Mouse (Mus musculus) erythroblast, embryonic 14.5 days (primary cell): ENCODE measurements around the gene Exosc7. TPM values are rescaled to one million over a fixed set of nuclear protein-coding genes. Genes with fewer than 3 reads are reported as not detected.

Experiments
- H3K27me3 ChIP-seq: 2 replicates; pipeline ENCODE4 v1.6.1; 2012; ENCODE audit warnings: inconsistent platforms; ENCODE audit not compliant: control insufficient read depth
- H3K36me3 ChIP-seq: 2 replicates; pipeline ENCODE4 v1.6.1; 2012; ENCODE audit warnings: mild to moderate bottlenecking, inconsistent platforms; ENCODE audit not compliant: control insufficient read depth
- H3K4me1 ChIP-seq: 2 replicates; pipeline ENCODE4 v1.6.1; 2012; ENCODE audit warnings: inconsistent platforms; ENCODE audit not compliant: control insufficient read depth
- H3K4me3 ChIP-seq: replicated peaks from 2 replicates; pipeline ENCODE3; 2012; ENCODE audit warnings: moderate library complexity, mild to moderate bottlenecking, inconsistent platforms
- H3K9me3 ChIP-seq: 2 replicates; pipeline ENCODE4 v1.6.1; 2012; ENCODE audit warnings: low read length, inconsistent platforms, mixed read lengths; ENCODE audit not compliant: control insufficient read depth
- GATA1 ChIP-seq: IDR thresholded peaks from 2 replicates; pipeline ENCODE4 v1.6.1; 2012; ENCODE audit warnings: low read length, inconsistent platforms, mixed read lengths
- TAL1 ChIP-seq: IDR thresholded peaks from 3 replicates; pipeline ENCODE4 v1.6.1; 2012; ENCODE audit warnings: low read length, inconsistent platforms, mixed read lengths
- polyA plus RNA-seq: library from polyadenylated mRNA; stranded (reverse); fragments of >175 nt; gene quantifications from 2 replicates; pipeline ENCODE4 v1.2.3, GENCODE M21; 2012

Gene Exosc7
- polyA plus RNA-seq, 1 experiment: 0.53 TPM

DNA sequence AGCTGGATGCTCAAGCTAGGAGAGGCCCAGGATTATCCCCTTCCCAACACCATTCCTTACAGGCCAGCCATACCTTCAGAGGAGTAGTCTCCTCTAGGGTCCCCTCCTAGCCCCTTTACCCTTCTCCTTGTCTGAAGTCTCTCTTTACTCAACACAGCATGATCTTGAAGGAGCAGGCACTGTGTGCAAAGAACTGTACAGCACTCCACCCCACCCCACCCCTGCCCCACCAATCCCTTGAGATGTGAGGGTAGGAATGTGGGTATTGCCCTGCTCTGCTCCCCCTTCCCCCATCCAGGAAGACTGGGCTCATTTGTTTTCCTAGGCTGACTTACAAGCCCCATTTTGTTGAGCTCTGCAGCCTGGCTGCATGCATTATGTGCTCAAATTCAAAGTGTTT, 8.7 kb upstream of the Exosc7 start:
- H3K4me1 ChIP-seq: peaks cover 18% of the 10 kb centered on the region
- peaks cover 73% of the 10 kb centered on the region for H3K36me3 ChIP-seq
- no peak overlapping the region for H3K4me3 ChIP-seq
- H3K27me3 ChIP-seq: no peaks in the 10 kb centered on the region
- no peak for TF ChIP-seq TAL1
- TF ChIP-seq GATA1: no peak
- H3K9me3 ChIP-seq: no peaks in the 10 kb centered on the region

DNA sequence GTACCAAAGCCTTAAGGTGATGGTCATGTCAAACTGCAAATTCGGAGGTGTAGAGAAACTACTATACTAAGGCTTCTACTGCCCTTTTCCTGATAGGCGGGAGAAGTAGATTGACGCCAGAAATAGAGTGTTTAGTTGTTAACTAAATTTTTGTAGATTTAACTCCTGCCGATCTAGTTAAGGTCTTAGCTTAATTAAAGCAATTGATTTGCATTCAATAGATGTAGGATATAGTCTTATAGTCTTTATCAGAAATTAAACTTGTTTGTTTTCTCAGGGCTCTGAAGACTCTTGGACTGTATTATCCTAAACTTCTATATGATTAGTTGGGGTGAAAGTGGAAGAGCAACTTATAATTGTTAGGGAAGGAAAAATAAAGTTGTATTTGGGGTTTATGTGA, 5.8 kb upstream of the Exosc7 start:
- no peaks in the 10 kb centered on the region for H3K9me3 ChIP-seq
- no peaks in the 10 kb centered on the region for H3K27me3 ChIP-seq
- peaks cover 52% of the 10 kb centered on the region for H3K36me3 ChIP-seq
- TF ChIP-seq TAL1: no peak
- no peak for TF ChIP-seq GATA1
- H3K4me1 ChIP-seq: peaks cover 17% of the 10 kb centered on the region
- no peak overlapping the region for H3K4me3 ChIP-seq

GRCm38 (mm10) chr9:123109188-123109587, 3.8 kb upstream of the Exosc7 start:
- no peaks in the 10 kb centered on the region for H3K9me3 ChIP-seq
- no peak for TF ChIP-seq TAL1
- no peak for TF ChIP-seq GATA1
- H3K4me3 ChIP-seq: no peak overlapping the region
- no peaks in the 10 kb centered on the region for H3K27me3 ChIP-seq
- H3K4me1 ChIP-seq: peaks cover 34% of the 10 kb centered on the region
- H3K36me3 ChIP-seq: peaks cover 40% of the 10 kb centered on the region

DNA sequence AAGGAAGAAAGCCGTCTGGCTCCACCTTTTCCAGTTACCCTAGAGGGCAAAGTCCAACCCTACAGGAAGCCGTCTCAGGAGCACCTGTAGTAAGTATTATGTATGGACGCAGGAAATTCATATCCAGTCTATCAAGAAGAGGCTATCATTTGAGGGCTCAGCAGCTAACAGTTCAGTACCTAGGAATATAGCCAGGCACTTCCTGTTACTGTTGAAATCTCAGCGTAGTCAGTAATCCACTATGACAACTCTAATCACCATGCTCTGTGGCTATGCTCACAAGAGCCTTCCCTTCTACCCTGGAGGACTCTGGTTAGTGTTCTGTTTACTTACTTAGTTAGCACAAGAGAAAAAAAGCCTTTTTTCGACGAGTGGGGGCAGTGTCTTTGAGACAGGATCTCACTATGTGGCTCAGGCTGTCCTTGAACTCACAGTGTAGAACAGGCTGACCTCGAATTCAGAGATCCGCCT, 1.2 kb upstream of the Exosc7 start:
- H3K36me3 ChIP-seq: peaks cover 38% of the 10 kb centered on the region
- TF ChIP-seq TAL1: no peak

GRCm38 (mm10) chr9:123113931-123114330, 916 bp downstream of the Exosc7 start:
- TF ChIP-seq GATA1 (no peak), TAL1 (no peak)
- Histone ChIP-seq H3K9me3 (no peaks in the 10 kb centered on the region), H3K36me3 (peaks cover 41% of the 10 kb centered on the region), H3K4me1 (peaks cover 44% of the 10 kb centered on the region), H3K27me3 (no peaks in the 10 kb centered on the region), H3K4me3 (peak overlapping the region; percentile 90)

More for the DNA sequence above, 1.2 kb upstream of the Exosc7 start:
- Histone ChIP-seq H3K9me3 (no peaks in the 10 kb centered on the region), H3K4me3 (peak overlapping the region; percentile 90), H3K27me3 (no peaks in the 10 kb centered on the region), H3K4me1 (peaks cover 43% of the 10 kb centered on the region)

GRCm38 (mm10) chr9:123115566-123115965, 2.6 kb downstream of the Exosc7 start:
- peaks cover 48% of the 10 kb centered on the region for H3K36me3 ChIP-seq
- no peak for TF ChIP-seq GATA1
- TF ChIP-seq TAL1: no peak

DNA sequence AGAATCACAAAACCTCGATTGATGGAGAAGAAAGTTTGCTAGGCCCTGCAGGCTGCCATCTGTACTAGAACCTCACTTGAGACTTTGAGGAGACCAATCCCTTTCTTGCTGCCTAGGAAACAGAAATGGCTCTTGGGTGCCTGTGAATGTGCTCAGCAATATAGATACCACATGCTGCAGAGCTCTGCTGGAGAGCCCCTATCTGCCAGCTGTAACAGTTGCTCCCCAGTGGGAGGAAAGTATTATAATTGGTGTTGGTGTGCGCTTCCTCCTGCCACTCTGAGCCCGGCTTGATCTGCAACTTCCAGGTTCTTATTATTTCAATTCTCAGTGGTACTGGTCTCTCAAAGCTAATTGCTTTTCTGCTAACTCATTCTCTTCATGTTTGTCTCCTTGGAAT, 10.0 kb downstream of the Exosc7 start:
- TF ChIP-seq GATA1: no peak
- no peak for TF ChIP-seq TAL1
- H3K36me3 ChIP-seq: peaks cover 83% of the 10 kb centered on the region

More at GRCm38 (mm10) chr9:123115566-123115965, 2.6 kb downstream of the Exosc7 start:
- Histone ChIP-seq H3K4me3 (no peak overlapping the region), H3K4me1 (peaks cover 40% of the 10 kb centered on the region), H3K9me3 (no peaks in the 10 kb centered on the region), H3K27me3 (no peaks in the 10 kb centered on the region)

DNA sequence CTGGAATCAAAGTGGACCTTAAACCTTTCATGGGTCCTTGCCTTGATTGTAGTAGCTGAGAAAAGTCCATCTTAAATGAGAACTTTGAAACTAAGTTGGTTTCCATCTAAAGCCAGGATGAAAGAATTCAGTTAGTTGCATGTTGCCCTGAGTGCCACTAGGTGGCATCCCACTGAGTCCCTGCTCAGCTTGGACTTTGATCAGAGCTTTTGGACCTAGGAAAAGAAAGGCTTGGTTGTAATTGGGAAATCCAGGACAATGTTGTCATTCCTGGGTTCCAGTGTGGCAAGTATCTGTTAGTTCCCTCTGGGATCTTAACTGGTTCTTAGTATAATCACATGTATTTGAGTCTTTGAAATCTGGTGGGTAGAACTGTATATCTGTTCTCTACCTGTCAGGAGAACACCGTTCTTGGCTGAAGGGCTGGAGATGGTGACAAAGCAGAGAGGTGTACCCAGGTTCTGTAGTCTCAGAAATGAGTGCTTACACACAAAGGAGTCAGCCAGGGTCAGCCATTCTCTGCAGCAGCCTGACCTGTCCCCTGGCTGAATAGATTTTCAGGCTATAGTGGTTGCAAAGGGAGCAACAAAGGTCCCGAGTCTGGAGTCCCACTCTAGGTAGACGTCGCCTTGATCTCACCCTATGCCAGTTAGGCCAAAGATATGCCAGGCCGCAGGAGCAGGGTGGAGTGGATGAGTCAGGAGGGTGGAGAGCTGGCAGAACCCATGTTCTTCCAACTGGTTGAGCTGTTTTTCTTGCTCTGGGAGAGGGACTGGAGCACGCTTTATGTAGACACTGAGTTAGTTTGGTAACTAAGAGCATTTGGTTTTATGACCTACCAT, 10.8 kb downstream of the Exosc7 start:
- no peak overlapping the region for H3K4me3 ChIP-seq
- TF ChIP-seq GATA1 (no peak), TAL1 (no peak)
- peaks cover 83% of the 10 kb centered on the region for H3K36me3 ChIP-seq
- peaks cover 26% of the 10 kb centered on the region for H3K4me1 ChIP-seq
- H3K27me3 ChIP-seq: no peaks in the 10 kb centered on the region
- no peaks in the 10 kb centered on the region for H3K9me3 ChIP-seq

More for the DNA sequence above, 10.0 kb downstream of the Exosc7 start:
- H3K27me3 ChIP-seq: no peaks in the 10 kb centered on the region
- H3K4me1 ChIP-seq: peaks cover 26% of the 10 kb centered on the region
- no peak overlapping the region for H3K4me3 ChIP-seq
- H3K9me3 ChIP-seq: no peaks in the 10 kb centered on the region

DNA sequence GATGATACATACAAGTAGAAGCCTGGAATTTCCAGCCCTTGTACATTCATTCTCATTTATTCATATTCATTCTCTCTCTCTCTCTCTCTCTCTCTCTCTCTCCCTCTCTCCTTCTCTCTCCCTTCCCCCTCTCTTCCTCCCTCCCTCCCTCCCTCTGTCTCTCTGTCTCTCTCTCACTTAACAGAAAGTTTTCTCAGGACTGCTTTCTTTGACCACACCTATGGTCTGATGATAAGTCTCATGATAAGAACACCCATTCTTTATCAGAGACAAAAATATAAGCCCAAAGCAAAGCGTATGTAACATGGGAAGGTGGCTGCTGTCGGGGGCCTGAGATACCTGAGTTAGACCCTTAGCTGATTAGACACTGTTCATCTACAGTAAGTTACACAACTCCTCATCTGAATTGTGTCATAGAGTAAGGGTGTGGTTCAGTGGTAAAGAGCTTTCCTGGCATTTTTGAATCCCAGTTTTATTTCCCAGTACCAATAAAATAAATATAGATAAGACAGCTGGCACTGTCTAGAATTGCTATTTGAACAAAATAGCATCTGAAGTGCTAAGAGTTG, 11.5 kb downstream of the Exosc7 start:
- Histone ChIP-seq H3K27me3 (no peaks in the 10 kb centered on the region), H3K36me3 (peaks cover 83% of the 10 kb centered on the region), H3K4me1 (peaks cover 26% of the 10 kb centered on the region), H3K4me3 (no peak overlapping the region), H3K9me3 (no peaks in the 10 kb centered on the region)
- TF ChIP-seq TAL1 (no peak), GATA1 (no peak)
